Mouse (Mus musculus) monocyte, adult 2 months (primary cell): Measurements from ENCODE around the gene Fstl4.

Experiments
- DNase-seq, 2 experiments: peaks; one replicate each; pipeline ENCODE4 v3.0.0; 2022; ENCODE audit warnings: low spot score in 2 of 2, low read depth in 1 of 2

The Fstl4 gene

DNA sequence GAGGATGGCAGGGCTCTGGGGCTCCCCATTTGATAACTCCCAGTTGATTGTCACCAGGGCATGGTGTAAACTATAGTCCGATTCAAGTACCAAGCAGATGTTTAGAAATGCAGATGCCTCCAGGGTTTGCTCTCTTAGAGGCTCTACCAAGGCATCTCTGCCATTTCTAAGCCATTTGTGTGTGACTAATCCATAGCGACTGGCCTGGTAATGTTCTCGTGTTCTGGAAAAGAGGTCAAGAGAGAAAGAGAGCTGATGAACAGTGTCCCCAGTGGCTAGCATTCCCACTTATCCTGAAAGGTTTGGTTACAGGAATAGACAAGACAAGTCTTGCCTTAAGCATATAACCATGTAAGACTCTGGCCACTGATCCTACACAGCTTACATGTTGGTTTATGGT lies 3.5 kb downstream of the Fstl4 start:
- no peak for DNase-seq

DNA sequence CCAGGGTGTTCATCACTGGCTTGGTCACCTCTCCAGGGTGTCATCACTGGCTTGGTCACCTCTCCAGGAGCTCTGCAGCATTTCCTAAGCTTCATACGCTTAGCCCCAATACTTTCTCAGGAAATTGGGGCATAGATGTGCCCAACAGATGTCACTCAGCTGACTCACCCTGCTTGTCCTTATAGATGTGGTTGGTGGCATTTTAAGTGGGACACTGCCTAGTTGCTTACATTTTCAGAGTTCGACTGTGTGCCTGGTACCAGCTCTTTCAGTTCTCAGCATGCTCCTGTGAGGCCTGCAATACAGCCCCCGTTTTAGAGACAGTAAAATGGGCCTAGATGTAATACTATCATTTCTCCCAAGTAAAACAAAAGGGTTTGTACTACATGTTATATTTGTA lies 8.6 kb downstream of the Fstl4 start:
- DNase-seq: no peak

DNA sequence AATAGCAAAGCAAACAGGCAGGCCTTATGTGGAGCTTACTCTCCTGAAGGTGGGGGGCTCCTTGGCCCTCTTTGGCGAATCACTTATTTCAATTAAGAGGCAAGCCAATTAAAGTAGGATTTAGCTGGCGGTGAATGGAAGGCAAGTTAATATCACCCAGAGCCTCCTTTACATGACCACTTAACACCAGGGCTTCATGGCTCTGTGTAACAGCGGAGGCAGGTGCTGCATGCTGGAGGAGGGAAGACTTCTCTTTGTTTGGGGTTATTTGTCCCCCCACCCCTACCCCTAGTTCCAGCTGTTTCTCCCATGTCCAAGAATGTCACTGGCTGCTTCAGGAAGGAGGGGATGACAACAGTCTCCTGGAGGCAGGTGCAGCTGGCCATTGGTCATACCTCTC lies 10.9 kb downstream of the Fstl4 start:
- DNase-seq: no peak

DNA sequence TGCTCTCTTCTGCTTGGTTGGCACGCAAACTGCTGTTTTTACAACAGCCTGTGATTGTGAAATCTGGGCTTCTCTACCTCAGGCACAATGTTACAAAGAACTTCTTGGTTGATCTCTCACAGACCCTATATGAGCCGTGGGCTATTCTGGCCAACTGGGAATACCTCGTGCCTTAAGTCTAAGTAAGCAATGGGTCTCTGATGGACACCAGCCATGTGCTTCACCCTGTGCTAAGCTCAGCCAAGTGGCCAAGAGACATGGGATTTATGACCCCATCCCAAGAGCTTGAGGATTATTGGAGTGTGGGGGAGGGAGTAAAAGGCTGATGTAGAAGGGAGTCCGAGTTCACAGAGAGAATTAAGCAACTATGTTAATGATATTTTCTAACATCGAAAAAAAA lies 18.0 kb downstream of the Fstl4 start:
- DNase-seq: no peak

DNA sequence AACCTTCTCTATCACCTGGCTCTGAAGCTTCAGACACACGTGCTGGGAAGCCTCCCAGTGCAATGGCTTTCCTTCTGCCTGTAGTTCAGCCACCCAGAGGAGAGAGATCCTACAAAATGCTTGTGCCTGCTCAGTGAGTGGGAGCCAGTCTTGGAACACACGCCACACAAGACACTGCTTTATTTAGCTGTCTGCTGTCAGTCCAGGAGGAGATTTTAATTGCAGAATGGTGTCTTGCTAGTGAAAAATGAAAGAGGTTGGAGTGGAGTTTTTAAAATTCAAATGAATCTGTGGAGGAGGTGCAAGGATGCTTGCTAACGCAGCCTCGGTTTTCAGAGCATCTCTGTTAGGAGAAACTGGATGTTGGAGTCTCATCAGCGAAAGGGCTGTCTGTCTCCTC lies 29.9 kb downstream of the Fstl4 start:
- DNase-seq: no peak

DNA sequence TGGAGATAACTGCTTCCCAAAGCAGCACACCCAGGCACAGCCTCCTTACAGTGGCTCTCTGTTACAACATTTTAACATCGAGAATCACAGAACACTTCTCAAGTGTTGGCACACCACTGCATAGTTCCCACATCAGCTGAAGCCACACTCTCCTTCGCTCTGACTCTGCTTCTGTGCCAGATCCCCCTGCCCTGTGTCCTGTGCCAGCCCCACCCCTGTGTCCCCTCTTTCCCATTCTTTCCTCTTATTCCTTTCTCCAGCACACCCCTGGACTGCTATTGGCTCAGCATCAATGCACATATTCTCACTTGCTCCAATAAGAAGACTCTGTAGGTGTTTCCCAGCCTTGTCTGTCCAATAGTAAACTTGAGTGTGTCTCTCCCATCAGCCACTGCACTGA lies 45.1 kb downstream of the Fstl4 start:
- no peak for DNase-seq

DNA sequence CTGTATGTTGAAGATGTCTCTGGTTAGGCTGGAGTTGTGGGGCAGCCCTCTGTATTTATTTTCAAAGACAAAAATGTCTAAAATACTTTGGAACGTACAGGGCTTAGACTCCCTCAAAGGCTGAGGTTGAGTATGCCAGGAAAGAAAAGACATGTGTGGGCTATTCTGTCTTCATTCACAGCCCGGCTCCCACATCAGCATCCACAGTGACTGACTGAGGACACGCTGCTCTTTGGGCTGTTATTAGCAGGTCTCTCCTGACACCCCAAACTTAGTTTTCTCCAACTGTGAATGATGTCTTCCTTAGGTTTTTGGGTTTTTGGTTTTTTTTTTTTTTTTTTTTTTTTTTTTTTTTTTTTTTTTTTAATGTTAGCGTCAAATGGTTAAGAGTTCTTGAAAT lies 51.6 kb downstream of the Fstl4 start:
- DNase-seq: no peak

DNA sequence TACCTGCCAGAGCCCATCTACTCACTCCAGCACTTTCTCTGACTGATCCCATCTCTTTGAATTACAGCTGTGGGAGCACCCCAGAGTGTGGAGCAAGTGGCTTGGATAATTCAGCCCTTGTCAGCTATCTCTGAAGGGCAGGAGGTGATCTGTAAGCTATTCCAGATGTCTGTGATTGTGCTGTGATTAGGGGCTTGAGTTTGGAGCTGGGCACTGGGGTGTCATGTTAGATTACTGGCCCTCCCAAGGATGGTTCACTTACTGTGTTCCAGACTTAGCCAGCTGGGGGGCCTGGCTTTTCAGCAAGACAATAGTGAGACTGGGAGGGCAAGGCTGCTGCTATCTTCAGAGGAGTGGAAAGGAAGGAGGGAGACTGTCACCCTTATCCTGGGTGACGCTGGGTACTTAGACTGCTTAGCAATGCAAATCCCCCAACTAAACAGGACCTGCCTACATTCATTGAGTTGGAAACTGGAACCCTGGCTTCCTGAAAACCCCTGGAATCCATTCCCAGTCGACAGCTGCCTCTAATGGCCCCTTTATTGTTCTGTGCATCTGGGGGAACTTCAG lies 56.0 kb downstream of the Fstl4 start:
- DNase-seq: no peak

DNA sequence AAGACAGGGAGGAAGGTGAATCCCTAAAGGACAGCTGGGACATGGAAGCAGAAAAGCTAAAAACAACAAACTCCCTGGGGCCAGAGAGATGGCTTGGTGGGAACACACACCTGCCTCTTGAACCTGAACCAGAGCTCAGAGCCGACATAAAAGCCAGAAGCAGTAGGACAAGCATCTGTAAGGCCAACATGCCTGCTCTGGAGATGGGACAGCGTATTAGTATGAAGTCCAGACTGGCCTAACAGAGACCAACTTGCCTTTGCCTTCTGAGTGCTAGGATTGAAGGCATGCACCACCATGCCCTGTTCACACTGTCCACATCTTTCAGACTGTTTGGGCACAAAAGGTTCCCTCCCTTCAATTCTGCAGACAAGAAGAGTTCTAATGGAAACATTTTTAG lies 62.2 kb downstream of the Fstl4 start:
- DNase-seq: no peak

DNA sequence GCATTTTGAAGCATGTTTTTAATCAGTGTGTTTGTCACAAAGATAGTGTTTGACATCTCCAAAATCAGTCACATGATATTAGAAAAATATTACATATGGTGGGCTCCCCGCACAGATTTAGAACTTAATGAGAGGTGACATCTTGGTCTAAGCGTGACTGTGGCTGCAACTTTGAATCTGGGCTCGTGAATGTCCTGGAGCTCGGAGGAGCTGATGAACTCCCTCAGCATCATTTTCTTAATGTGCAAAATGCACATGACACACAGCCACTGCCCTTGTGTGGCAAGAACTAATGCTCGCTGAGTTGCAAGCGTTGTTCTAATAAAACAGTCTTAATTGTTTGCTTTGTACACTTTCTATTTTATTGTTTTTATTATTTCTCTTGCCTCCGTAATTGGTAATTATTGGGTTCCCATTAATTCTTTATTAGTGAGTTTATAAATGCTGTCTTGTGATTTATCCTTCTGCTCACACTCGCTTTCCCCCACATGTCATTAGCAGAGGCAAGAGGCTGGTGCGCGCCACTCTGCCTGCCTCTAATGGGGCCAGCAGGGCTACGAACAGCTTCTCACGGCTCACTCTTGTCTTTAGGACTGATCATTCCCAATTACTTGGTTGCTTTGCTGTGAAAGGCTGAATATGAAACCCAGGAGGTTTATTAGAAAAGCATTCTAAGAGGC lies 67.3 kb downstream of the Fstl4 start:
- no peak for DNase-seq

DNA sequence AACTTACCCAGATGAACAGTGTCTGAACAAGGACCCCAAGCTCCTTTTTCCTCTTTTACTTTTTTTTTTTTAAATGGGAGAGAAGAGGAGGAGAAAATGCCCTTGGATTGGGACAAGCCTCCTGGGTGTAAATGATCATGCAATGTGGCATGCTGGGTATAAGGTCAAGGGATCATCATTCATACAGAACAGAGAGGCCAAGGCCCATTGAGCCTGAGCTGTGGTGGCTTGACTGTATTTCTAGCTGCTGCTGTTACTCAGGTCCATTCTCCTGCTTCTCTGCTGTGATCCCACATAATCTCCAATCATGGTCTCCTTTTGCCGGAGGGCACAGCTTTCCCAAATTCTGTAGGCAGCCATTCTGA lies 67.9 kb downstream of the Fstl4 start:
- DNase-seq: no peak

DNA sequence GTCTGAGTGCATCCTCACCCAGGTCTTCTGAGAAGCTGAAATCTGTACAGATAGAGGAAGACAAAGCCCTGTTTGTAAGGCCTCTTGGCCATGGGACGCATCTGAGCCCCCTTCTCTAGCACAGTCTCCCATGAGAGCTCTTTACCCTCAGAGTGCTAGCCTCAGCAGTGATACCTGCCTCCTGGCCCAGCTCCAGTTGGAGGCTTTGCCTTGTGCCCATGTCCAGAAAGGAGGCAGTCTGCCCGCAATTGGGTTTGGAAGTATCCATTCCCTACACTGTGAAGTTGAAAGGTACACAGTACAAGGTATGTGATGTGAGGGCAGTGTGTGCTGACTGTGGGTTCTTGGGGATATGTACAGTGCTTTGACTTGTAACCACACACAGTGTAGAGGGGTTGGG lies 84.3 kb downstream of the Fstl4 start:
- DNase-seq: no peak

DNA sequence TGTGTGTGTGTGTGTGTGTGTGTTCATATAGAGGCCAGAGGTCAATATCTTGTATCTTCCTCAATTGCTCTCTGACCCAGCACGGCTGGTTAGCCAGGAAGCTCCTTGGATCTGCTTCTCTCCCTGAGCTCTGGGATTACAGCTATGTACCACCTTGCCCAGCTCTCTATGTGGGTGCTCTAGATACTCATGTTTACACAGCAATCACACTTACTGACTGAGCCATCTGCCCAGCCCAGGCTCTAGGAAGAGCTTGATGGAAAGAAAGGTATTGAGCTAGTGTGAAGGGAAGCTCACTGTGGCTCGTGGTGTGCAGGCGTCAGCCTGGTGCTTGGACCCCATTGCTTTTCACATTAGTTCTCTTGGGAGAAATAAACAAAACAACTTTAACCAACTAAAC lies 85.6 kb downstream of the Fstl4 start:
- no peak for DNase-seq

DNA sequence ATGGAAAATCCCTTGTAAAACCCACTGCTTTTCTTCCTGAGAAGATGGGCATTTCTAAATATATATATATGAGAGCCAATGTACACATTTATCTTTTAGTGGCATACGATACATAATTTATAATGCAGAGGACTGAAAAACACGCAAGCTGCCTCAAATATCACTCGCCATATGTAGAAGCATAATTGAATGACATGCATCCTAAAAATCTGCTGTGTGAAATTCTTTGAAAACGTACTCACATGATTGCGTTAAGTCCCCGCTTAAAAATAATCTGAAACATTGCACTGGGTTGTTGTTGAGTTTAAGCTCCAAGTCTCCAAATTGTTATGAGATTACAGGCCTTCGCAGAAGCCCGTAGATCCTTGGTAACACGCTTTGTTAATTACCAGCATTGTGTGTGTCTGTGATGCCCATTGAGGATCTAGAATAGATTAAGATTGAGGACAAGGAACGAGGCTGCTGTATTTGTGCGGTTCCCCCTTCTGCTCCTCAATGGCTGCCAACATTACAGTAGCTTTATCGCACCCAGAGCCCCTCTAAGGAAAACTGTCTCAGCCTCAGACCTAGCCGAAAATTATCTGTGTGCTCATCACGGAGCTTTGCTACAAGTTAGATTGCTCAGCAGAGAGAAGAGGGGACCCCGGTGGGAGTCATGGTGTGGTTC lies 108.5 kb downstream of the Fstl4 start:
- DNase-seq: no peak

DNA sequence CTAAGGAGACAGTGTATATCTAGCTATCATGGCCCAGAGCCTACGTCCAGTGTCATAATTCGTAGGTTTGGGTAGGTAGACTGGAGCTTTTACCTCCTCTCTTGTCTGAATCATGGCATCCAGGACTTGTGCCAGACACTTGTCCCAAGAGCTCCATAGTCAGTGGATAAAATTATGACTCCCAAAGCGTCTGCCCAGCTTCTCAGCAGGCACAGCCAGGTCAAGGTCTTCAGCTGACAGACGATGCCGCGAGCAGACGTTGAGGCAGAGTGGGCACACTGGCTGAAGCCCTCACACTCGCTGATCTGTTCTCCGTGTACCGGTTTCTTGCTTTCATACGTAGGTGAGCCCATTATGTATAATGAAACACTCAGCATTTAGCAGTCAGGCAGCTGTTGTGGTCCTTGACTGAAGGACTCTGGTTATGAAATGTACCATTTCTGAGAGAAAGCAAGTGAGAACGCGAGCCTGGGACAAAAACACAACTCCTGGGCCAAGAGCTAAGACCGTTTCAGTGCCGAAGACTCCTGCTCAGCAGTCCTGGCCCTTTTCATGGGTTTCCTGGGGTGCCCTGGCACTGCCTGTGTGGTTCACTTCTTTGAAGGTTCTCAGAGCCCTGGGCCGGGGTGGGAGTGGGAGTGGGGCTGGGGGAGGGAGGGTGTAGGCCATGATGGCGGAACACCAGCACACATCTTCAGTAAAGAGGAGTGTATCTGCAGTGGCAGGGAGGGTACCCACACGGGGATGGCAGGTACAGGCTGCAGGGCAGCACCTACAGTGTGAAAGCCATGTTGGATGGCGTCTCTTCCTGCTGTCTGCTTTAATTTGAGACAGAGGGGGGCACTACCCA lies 111.7 kb downstream of the Fstl4 start:
- no peak for DNase-seq

DNA sequence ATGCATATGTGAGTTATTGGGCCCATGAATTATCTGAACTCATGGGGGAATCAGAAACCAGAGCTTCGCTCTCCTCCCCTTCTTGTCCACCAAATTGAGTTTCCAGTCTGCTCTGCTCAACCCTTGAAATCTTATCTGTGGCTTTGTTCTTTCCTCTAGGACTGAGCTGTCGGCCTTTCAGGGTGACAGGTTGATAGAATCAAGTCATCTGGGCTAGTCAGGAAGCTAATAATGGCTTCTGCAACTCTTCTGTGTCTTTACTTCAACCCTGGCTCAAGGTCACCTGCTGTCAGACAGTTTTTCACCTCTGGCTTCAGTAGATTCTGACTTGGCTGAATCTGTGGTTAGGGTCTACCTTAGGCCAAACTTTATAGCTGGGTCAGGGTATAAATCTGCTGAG lies 113.2 kb downstream of the Fstl4 start:
- DNase-seq: no peak

DNA sequence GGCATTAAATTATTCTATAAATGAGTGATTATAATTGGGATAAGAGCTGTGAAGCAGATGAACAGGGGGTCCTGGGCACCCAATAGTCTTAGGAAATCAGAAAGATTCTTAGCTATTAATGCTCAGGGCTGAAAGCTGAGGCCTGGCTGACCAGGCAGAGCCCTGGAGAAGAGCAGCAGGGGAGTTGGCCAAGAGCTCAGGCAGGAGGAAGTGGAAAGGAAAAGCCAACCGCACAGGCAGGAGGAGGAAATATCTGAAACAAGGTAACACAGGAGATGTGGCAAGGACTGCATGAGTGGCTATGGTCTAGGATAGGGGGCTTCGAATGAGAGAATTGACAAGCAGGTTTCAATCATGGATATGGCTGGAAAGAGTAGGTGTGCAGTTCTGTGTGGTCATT lies 115.5 kb downstream of the Fstl4 start:
- no peak for DNase-seq

DNA sequence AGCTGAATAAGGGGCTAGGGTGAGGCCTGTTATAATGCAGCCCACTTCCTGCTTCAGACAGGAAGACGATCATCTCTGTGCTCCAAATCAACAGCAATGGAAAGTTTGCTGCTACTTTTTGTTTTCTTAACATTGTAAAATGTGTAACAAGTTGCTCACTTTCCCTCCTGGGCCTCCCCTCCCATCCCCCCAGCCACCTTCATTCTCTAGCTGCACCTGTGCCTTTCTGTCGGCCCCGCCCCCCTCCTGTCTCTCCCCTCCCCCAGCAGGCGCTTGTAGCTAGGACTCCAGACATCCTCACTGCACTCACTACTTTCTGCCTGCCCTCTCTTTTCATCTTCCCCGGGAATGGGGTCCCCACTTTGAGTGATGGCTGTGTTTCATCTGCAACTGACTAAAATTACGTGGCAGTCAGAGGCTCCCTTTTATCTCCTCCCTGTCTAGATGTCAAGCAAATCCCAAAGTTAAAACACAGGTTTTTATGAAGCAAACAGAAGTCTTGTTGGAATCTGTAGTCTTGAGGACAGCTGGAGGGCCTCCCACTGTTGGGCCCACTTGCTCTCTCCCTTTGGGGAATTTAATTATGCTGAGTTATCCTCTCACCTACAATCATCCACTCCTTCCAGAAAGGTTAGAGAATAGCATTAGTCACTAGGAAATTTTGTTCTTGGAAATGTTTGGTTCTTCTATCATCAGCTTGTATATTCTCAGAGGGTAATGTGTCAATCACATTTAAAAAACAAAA lies 122.3 kb downstream of the Fstl4 start:
- DNase-seq: no peak

DNA sequence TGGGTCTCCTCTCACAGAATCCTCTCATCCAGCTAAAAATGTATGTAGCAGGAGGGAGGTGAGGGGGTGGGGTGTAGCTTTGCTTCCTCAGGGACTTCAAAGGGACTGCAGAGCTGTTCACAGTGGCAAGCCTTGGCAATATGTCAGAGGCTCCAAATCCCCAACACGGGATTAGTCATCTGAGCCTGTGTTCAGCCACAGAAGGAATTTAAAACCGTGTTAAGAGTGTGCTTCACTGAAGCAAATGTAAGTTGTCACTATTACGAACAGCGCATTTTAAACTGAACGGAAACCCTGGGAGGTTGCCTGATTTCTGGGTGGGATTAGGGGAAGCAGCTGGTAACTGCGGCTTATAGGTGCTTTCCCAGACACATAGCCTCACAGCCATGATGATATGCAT lies 123.7 kb downstream of the Fstl4 start:
- DNase-seq: no peak

DNA sequence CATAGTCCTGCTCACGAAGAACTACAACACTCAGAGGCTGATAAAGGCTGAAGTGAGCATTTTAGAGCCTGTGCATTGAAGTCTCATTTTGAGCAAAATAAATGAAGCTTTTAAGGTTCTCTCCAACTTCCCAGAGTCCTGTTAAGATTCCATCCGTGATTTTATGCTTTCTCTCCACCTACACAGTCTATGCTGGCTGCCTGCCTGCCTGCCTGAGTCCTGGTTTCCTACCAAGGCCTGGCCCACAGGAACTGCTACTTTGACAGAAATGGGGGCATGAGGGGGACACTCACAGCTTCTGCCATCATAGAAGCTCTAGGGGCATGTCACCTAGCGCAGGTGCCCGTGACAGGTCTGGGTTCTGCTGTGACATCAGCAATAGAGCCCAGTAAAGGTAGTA lies 125.1 kb downstream of the Fstl4 start:
- DNase-seq: no peak

DNA sequence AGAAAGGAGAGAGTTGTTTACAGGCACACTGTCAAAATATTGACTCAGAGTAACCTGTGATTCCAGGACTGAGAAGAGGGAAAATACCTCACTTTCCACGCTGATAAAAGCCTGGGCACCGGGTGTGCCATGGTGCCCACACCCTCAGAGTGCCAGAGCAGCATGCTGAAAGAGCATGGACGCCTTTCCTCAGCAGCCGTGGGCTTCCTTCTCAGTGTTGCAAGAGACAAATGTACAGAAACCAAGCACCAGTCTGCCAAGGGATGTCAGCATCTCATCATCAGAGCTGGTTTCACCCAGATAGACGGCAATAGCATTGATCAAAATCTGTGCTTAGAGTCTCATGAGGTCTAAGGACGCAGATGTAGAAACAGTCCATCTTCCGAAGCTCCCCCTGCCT lies 125.7 kb downstream of the Fstl4 start:
- no peak for DNase-seq
